Mouse (Mus musculus) left cerebral cortex, adult 6 months (tissue): ENCODE data around the gene Met. TPM values are rescaled to one million over a fixed set of nuclear protein-coding genes. Genes with fewer than 3 reads are reported as not detected.

Experiments used
- long read RNA-seq, 2 experiments: library from polyadenylated mRNA; unstranded; transcript quantifications; one replicate each; pipeline ENCODE4 v2.0.0; 2019 to 2020
- polyA plus RNA-seq: library from polyadenylated mRNA; unstranded; fragments of <200 nt; fragmentation: Nextera tagmentation; gene quantifications from 2 replicates; pipeline ENCODE4 v1.2.3, GENCODE M21; 2021

Gene Met
- polyA plus RNA-seq: 0.79 and 1.4 TPM in 2 replicates
- long read RNA-seq, experiment 1, partial matches to known transcripts: 1 of 1 reads
- long read RNA-seq, experiment 1, other reads (novel, unspliced or antisense): 0 of 1 reads
- long read RNA-seq, experiment 2, partial matches to known transcripts: 2 of 2 reads
- long read RNA-seq, experiment 2, other reads (novel, unspliced or antisense): 0 of 2 reads

GRCm38 (mm10) chr6:17463434-17464280, at the start of gene Met:
Gene Met (plus strand): TSS chr6:17463800.

Other genes starting within 250 kb of the Met start
- 32.2 and 40.6 TPM in 2 replicates for gene Cav2, start 182.6 kb upstream of the Met start, polyA plus RNA-seq
- 11.1 and 12.7 TPM in 2 replicates for gene Cav1, start 157.5 kb upstream of the Met start, polyA plus RNA-seq
- gene Capza2, start 172.4 kb downstream of the Met start, polyA plus RNA-seq: 266 and 344 TPM in 2 replicates
- 10.3 and 10.9 TPM in 2 replicates for gene St7, start 229.1 kb downstream of the Met start, polyA plus RNA-seq